Mouse (Mus musculus) left cerebral cortex, adult 11 months (tissue): Measurements from ENCODE around the gene Gm26938.

Source experiments
- DNase-seq: peaks from one replicate; pipeline ENCODE4 v3.0.0; 2022; ENCODE audit warnings: low spot score

Gene Gm26938

GRCm38 (mm10) chr5:139826357-139827055 is at the start of gene Gm26938, which contains the start of gene Psmg3:
TSS of gene Gm26938 (minus strand) at chr5:139826407.
TSS of gene Psmg3 (minus strand) at chr5:139826885.
- peak; percentile 81 for DNase-seq

DNA sequence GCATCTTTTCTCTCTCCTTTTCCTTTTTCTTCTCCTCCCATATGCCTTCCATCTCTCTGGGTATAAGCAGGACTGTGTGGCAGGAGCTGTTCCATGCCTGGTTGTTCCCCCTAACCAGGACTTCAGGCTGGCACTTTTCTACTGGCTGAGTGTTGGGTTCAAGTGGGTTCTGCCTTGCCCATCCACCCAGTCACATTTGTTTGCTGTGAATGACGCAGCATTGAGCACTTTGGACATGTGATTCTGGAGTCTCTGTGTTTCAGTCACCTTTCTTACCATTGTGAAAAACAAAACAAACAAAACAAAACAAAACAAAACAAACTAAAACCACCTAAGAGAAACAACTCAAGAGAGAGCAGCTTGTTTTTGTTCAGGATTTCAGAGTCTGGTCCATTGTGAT is 45.3 kb upstream of the Gm26938 start:
- no peak for DNase-seq

DNA sequence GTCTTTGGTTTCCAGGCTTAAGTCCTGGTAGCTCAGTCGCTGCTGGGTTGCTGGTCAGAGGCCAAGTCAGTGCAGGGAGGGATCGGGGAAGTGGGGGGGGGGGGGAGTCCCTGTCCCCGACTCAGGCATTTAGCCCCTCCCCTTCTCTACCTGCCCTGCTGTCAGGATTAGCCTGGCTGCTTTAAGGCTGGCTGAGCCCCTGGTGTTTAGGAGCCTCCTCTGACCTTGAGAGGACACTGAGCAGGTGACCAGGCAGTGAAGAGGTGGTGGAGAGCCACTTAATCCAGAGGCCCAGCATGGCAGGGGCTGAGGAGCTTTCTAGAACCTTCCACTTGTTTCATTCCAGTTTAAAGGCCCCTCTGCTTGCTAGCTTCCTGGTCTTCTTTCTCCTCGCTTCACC is 44.7 kb upstream of the Gm26938 start:
- DNase-seq, result no peak

GRCm38 (mm10) chr5:139862759-139863158 is 36.6 kb upstream of the Gm26938 start:
- DNase-seq, result no peak

- no peak for DNase-seq
Measured at GRCm38 (mm10) chr5:139860328-139861104, 34.3 kb upstream of the Gm26938 start.

GRCm38 (mm10) chr5:139849626-139850320 is 23.6 kb upstream of the Gm26938 start:
- DNase-seq, result no peak

GRCm38 (mm10) chr5:139839142-139839541 is 12.9 kb upstream of the Gm26938 start:
- no peak for DNase-seq

DNA sequence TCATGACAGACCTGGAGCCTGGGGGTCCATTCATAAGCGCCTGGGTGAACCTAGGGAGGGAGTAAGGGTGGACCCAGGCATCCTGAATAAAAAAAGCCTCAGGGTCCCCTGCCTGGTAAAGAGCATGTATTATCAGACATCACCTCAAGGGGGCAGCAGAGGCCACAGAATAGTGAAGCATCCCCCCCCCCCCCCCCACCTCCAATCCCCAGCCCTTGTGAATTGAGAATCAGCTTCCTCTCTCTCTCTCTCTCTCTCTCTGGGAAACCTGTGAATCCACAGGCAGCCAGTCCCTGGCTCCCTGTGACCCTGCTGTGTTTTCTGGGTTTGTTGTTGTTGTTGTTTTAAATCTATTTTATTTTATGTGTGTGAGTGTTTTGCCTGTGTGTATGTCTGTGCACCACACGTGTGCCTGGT is 12.3 kb upstream of the Gm26938 start:
- DNase-seq, result no peak

GRCm38 (mm10) chr5:139835706-139836105 is 9.5 kb upstream of the Gm26938 start:
- no peak for DNase-seq

GRCm38 (mm10) chr5:139832125-139832524 is 5.9 kb upstream of the Gm26938 start:
- no peak for DNase-seq

- DNase-seq, result no peak
Measured at GRCm38 (mm10) chr5:139830734-139831133, 4.5 kb upstream of the Gm26938 start.

DNA sequence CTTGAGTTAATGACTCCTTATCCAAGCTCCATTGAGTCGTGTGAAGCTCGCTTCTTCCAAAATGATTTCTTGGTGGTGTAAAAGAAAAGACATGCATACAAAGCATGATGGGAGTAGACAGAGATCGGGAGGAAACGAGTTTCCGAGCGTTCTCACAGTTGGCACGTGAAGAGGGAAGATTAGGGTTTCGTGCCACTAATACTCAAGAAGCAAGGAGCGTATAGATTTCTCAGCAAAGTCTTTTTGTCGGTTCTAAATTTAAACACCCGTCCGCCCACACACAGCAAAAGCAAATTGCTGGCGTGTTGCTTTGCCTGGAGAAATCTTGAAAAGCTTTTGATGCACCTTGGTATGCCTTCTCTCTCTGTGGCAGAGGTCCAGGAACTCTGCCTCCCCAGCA is 3.2 kb upstream of the Gm26938 start:
- DNase-seq, result peak; percentile 36

DNA sequence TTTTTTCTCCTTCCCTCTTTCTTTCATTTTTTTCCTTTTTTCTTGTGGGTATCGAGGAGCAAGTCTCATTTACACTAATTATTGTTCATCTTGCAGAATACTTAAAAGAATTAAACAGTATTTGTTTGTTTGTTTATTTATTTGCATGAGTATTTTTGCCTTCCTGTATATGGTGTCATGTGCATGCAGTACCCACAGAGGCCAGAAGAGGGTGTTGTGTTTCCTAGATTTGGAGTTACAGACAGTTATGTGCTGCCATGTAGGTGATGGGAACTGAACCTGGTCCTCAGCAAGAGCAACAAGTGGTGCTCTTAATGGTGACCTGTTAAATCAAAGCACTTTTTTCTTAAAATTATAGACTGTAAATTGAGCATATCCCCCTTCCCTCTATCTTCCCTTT is 1.4 kb upstream of the Gm26938 start:
- DNase-seq, result no peak

DNA sequence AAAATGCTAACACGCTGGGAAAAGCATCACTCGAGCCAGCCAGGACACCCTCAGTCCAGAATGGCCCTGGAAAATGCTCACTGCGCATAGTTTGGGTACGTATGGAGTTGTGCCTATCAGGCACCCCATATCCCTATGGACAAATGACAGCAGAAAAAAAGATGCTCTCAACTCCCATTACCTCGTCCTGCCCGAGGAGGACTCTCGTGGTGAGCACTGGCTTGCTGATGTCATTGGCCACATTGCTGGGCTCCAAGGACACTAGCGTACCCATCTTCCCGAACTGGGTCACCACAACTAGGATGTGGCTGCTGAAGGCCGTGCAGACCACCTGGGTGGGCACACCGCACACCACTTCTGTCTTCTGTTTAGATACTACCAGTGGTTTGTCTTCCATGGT is 260 bp downstream of the Gm26938 start:
- DNase-seq, result no peak

DNA sequence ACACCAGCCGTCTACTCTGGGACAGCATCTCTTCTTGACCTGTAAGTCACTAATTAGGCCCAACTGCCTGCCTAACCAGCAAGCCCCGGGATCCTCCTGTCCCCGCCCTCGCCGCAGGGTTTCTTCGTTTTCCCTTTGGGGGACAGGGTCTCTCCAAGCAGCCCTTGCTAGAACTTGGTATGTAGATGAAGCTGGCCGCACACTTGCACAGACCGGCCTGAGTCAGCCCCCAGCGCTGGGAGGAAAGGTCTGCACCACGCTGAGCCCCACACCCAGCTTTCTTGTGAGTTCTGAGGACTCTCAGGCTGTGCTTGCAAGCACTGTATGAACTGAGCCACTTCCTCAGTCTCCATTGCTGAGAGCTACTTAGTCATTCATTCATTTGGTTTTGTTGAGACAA is 1.7 kb downstream of the Gm26938 start:
- DNase-seq, result no peak

DNA sequence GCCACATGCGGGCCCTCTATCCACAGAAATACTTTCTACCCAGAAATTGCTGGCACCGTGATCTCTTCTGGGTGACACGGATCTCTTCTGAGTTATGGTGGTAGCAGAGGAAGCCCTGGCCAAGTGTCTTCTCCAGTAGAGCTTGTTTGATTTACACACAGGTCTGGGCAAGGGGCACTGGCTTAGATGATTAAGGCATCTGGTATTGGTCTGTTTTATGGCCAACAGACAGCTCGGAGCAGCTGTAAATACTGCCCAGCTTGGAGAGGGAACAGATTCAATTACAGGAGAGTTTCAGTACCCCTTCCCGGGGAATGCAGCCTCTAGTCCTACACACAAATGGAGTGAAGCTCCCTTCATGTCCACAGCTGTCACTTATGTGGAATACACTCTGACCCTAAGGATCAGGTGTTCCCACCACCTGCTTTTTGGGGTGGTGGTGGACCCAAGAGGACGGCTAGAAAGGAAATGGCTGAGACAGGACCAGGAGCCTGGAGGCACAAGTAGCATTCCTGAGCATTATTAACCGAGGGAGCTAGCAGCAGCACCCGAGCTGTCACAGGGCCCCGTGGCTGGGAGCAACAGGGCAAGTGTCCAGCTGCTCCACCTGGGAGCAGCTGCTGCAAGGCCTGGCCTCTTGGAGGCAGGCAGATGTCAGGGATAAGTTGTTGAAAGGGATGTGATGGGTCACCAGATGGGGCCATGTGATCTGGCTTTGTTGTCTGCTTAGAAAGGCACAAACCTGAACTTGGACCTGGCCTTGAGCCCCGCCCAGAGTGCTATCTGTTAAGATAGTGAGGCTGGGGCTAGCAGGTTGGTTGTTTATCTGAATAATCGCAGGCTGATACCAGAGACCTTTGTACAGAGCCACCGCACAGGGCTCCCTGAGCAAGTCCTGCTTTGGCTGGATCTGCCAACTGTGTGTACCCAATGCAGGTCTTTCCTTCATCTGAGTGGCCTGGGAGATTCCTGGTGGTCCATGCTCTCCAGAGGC is 4.4 kb downstream of the Gm26938 start:
- DNase-seq, result no peak

DNA sequence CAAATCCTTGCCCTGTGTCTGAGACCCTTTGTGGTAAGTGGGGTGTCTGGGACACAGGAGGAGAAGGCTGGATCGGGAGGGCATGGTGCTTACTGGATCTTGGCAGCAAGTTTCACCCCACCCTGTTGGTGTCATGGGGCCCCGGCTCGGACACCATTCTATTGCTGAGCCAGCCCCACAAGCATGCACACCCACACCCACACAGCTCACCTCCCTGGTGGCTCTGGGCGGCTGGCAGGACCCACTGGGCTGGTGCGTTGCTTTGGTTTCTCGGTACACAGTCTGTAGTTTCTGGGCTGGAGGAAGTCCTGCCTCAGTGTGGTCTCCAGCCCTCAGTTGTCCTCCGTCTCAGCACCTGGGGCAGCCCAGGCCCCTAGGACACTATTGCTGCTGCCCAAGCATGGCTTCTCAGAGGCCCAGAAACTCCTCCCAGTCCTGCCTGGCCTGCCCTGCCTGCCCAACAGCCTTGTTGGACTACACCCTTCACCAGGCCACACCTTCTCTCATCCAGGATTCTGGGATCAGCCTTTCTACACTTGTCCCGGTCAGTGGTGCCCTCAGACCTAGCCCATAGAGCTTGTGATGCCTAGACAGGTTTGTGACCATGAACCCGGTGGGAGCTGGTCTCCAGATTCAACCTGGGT is 6.5 kb downstream of the Gm26938 start, which contains the start of gene Tmem184a:
Gene Tmem184a (minus strand): TSS at position 380 of the 644 bp plus-strand sequence.
- no peak for DNase-seq

GRCm38 (mm10) chr5:139818801-139819200 is 7.4 kb downstream of the Gm26938 start:
- DNase-seq, result no peak

- no peak for DNase-seq
Measured at GRCm38 (mm10) chr5:139818056-139818455, 8.2 kb downstream of the Gm26938 start.

DNA sequence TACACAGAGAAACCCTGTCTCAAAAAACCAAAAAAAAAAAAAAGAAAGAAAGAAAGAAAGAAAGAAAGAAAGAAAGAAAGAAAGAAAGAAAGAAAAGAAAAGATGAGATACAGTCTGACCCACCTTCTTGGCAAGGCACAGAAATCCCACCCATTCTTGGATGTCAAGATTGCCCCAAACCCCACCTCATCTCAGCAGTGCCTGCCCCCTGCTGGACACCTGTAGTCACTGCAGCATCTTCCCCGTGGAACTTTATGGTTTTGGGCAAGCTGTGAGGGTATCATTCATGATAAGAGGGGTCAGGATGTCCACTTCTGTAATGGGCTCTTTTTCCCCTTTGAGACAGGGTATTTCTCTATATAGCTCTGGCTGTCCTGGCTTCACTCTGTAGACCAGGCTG is 8.9 kb downstream of the Gm26938 start:
- DNase-seq, result no peak

GRCm38 (mm10) chr5:139816445-139816844 is 9.8 kb downstream of the Gm26938 start:
- DNase-seq, result no peak
